Comparison of ENCODE assay signal across 12 mouse cellular contexts in the genomic region with DNA sequence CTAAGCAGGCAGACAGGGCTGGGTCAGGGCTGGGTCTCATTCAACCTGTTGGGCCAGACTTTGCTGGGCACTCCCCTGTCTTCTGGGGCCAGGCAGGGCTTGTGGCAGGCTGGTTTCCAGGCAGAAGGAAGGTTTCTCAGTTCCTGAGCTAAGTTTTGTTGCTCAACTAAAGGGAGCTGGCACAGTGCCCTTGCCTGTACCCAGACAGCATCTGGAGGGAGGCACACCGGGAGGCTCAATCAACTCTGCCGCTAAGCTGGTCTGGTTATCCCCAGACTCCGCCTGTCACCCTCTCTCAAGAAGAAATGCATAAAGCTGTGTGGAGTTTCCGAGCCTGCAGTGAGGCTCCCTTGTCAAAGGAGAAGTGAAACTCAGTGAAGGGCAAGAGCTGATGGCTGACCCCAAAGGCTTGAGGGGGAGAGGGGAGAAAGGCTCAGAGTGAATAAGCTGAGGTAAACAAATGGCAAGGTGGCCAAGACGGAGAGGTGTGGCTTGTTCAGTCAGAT. TPM values are rescaled to one million over a fixed set of nuclear protein-coding genes. Genes with fewer than 3 reads are reported as not detected.
DNase-seq lines count a peak whose midpoint lies in the region; ATAC-seq lines count a peak whose summit lies in the region.
"Had no signal": no experiment of that assay in that cellular context is flagged by ENCODE, and none has a peak within 500 bp of the region (broad histone marks: within the 10 kb centered on the region; RNA-seq: fewer than 3 reads in every experiment).

No protein-coding gene starts in this region.

- H3K4me1 ChIP-seq in midbrain, embryonic 14.5 days (ENCODE audit: control insufficient read depth, insufficient read depth, low read length): no peaks in the 10 kb centered on the region
- H3K4me1 ChIP-seq in midbrain, embryonic 11.5 days (ENCODE audit: control insufficient read depth, insufficient read depth, low read length): no peaks in the 10 kb centered on the region
- peaks cover 9% of the 10 kb centered on the region; the same call in 1 of the 2 replicates for H3K4me1 ChIP-seq in limb, embryonic 15.5 days

- H3K9ac ChIP-seq in midbrain, embryonic 14.5 days (replicated peaks; ENCODE audit: low read length): no peak overlapping the region
- no peak overlapping the region for H3K9ac ChIP-seq in midbrain, embryonic 11.5 days (ENCODE audit: low read length)
- no peak overlapping the region for H3K9ac ChIP-seq in limb, embryonic 15.5 days
- H3K9ac ChIP-seq: forebrain, embryonic 15.5 days had no signal

- H3K27ac ChIP-seq in midbrain, embryonic 14.5 days (replicated peaks; ENCODE audit: low read depth, low read length): no peak overlapping the region
- no peak overlapping the region for H3K27ac ChIP-seq in midbrain, embryonic 11.5 days (ENCODE audit: low read depth, low read length)
- peak overlapping the region; percentile 24; the same call in 1 of the 2 replicates for H3K27ac ChIP-seq in limb, embryonic 15.5 days
- H3K27ac ChIP-seq: forebrain, embryonic 15.5 days; macrophage had no signal

- no peaks in the 10 kb centered on the region for H3K36me3 ChIP-seq in midbrain, embryonic 14.5 days (ENCODE audit: control insufficient read depth, insufficient read depth, low read length)
- no peaks in the 10 kb centered on the region for H3K36me3 ChIP-seq in midbrain, embryonic 11.5 days (ENCODE audit: control insufficient read depth, insufficient read depth, low read length)
- no peaks in the 10 kb centered on the region for H3K36me3 ChIP-seq in limb, embryonic 15.5 days
- H3K36me3 ChIP-seq: forebrain, embryonic 15.5 days had no signal

- no peak overlapping the region for H3K4me2 ChIP-seq in midbrain, embryonic 14.5 days (ENCODE audit: low read length)
- H3K4me2 ChIP-seq in midbrain, embryonic 11.5 days: no peak overlapping the region
- H3K4me2 ChIP-seq in limb, embryonic 15.5 days: no peak overlapping the region
- H3K4me2 ChIP-seq: forebrain, embryonic 15.5 days had no signal

- WGBS in midbrain, embryonic 14.5 days: 40% methylated on average over 5 of the region's 5 CpGs
- WGBS in midbrain, embryonic 11.5 days: 65% methylated on average over 5 of the region's 5 CpGs
- WGBS in limb, embryonic 15.5 days: 28% methylated on average over 5 of the region's 5 CpGs

- peaks cover 5% of the 10 kb centered on the region; the same call in 1 of the 2 replicates for H3K9me3 ChIP-seq in midbrain, embryonic 14.5 days (ENCODE audit: control insufficient read depth, low read length)
- no peaks in the 10 kb centered on the region for H3K9me3 ChIP-seq in midbrain, embryonic 11.5 days (ENCODE audit: control insufficient read depth, low read length)
- H3K9me3 ChIP-seq in limb, embryonic 15.5 days: no peaks in the 10 kb centered on the region; the same call in 1 of the 2 replicates
- H3K9me3 ChIP-seq: forebrain, embryonic 15.5 days had no signal

- H3K4me3 ChIP-seq in midbrain, embryonic 14.5 days (replicated peaks; ENCODE audit: low read depth, low read length): no peak overlapping the region
- H3K4me3 ChIP-seq in midbrain, embryonic 11.5 days (ENCODE audit: low read depth, low read length): no peak overlapping the region
- no peak overlapping the region for H3K4me3 ChIP-seq in limb, embryonic 15.5 days
- H3K4me3 ChIP-seq: forebrain, embryonic 15.5 days had no signal

- H3K27me3 ChIP-seq in midbrain, embryonic 14.5 days (ENCODE audit: control insufficient read depth, insufficient read depth, low read length): no peaks in the 10 kb centered on the region
- no peaks in the 10 kb centered on the region for H3K27me3 ChIP-seq in midbrain, embryonic 11.5 days (ENCODE audit: control insufficient read depth, insufficient read depth, low read length)
- no peaks in the 10 kb centered on the region for H3K27me3 ChIP-seq in limb, embryonic 15.5 days
- H3K27me3 ChIP-seq: forebrain, embryonic 15.5 days had no signal

- no peak for ATAC-seq in midbrain, embryonic 14.5 days (ENCODE audit: low FRiP score, low TSS enrichment)
- no peak for ATAC-seq in midbrain, embryonic 11.5 days (ENCODE audit: low FRiP score)
- no peak for ATAC-seq in limb, embryonic 15.5 days (ENCODE audit: insufficient number of reproducible peaks, low FRiP score, low TSS enrichment, low read depth)

- peak; percentile 39 for DNase-seq in adrenal gland, postnatal 14 days
- no peak for DNase-seq in adrenal gland, adult 18-20 months (ENCODE audit: low spot score in 2 of 2)
- peak; percentile 39 for DNase-seq in midbrain, embryonic 14.5 days
- no peak for DNase-seq in midbrain, embryonic 11.5 days (ENCODE audit: low spot score, missing footprints)
- peak; percentile 74 to 78 for DNase-seq in spleen, postnatal 36 days (ENCODE audit: low spot score in 2 of 2)
- no peak for DNase-seq in gastrocnemius, adult 8-10 months (ENCODE audit: low spot score in 2 of 2)
- DNase-seq in kidney, adult 11 months: no peak
- DNase-seq: cerebellum, postnatal 14 days had no signal

RNA-seq across cellular contexts. Expression of a gene that starts 11.1 kb away (rescaled TPM):
- total RNA-seq in adrenal gland, postnatal 14 days (2021): not detected in 2 replicates
- under 1 TPM in 1 of 2 experiments, not detected in 1; 0.13 TPM for total RNA-seq in adrenal gland, adult 18-20 months (2021)
- polyA plus RNA-seq in midbrain, embryonic 14.5 days (2014; fragmentation: Nextera tagmentation; extraction: Ambion mirVana): 0.14 and 0.35 TPM in 2 replicates
- not detected in 2 replicates for polyA plus RNA-seq in midbrain, embryonic 11.5 days (2014; fragmentation: Nextera tagmentation; extraction: Ambion mirVana)
- 0.29 and 0.50 TPM in 2 replicates for polyA plus RNA-seq in limb, embryonic 15.5 days (2015; fragmentation: Nextera tagmentation; extraction: Ambion mirVana)
- total RNA-seq in gastrocnemius, adult 8-10 months (2022): 1 to 10 TPM; 1.4 to 2.4 (median 2.1) TPM
- polyA plus RNA-seq: C2C12, macrophage had no signal

Comparison
In these comparisons a context has a peak if more than half of its experiments do, and no peak if none do; other contexts are left out.
1. DNase-seq: peak in adrenal gland, postnatal 14 days (single experiment), midbrain, embryonic 14.5 days (single experiment) and spleen, postnatal 36 days (2 of 2); none in adrenal gland, adult 18-20 months (0 of 2), midbrain, embryonic 11.5 days (single experiment), gastrocnemius, adult 8-10 months (0 of 2) and kidney, adult 11 months (single experiment).